Mouse (Mus musculus): ENCODE data around the gene Hist1h2an. TPM values are rescaled to one million over a fixed set of nuclear protein-coding genes. Genes with fewer than 3 reads are reported as not detected.

The Hist1h2an gene
- total and polyA plus RNA-seq, 3 experiments: 8.6 to 1,740 (median 1,204) TPM

DNA sequence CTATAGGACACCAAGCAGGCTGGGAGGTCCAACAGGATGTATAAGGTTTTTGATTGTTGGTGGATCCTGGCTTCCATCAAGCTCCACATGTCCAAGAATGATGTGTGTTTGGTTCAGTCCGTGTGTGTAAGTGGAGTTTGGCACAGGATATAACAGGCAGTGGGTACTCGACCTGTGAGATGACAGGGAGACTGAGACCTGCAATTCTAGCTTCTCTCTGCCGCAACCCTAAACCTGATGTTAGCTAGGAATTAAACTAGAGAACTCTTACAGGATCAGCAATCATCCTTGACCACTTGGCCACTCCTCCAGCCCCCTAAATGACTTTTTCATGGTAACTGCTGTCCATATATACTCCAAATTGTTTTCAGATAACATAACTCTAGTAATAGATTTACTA, 34.7 kb downstream of the Hist1h2an start:
- H3K79me2 ChIP-seq (ENCODE audit: control insufficient read depth, insufficient read depth, low read length, poor library complexity): no peaks in the 10 kb centered on the region; the same call in 1 of the 2 replicates
- peak overlapping the region; percentile 80 for H3K9ac ChIP-seq (ENCODE audit: control insufficient read depth, low read depth, low read length, poor library complexity, severe bottlenecking)
- H3K27me3 ChIP-seq (ENCODE audit: control insufficient read depth in 1 of 2, insufficient read depth in 2 of 2, low read length in 2 of 2): no peaks in the 10 kb centered on the region
- peak; percentile 82 for DNase-seq (ENCODE audit: low read depth, low spot score)
- no peak for TF ChIP-seq KAT2A (conservative IDR thresholded peaks at IDR 0.05; ENCODE audit: low read depth, low read length)
- peak; percentile 43; the same call in 1 of the 2 replicates for TF ChIP-seq TBP (IDR thresholded peaks at IDR 0.05; ENCODE audit: low read depth, low read length)
- peak overlapping the region; percentile 5 to 39 for H3K4me3 ChIP-seq (ENCODE audit: control insufficient read depth in 1 of 2, insufficient read depth in 1 of 2, low read depth in 2 of 2, low read length in 2 of 2)
- peaks cover 0 to 29% of the 10 kb centered on the region in 2 experiments; a peak in 2 of 4 replicates for H3K36me3 ChIP-seq (ENCODE audit: control insufficient read depth in 1 of 2, insufficient read depth in 2 of 2, low read length in 2 of 2)
- H3K9me3 ChIP-seq (replicated peaks; ENCODE audit: insufficient read depth, low read length): no peaks in the 10 kb centered on the region
- peaks cover 0 to 10% of the 10 kb centered on the region in 2 experiments; a peak in 2 of 4 replicates for H3K4me1 ChIP-seq (ENCODE audit: control insufficient read depth in 1 of 2, insufficient read depth in 2 of 2, low read length in 2 of 2)
- peak overlapping the region; percentile 94 for H3K27ac ChIP-seq (ENCODE audit: control insufficient read depth, low read depth, low read length)

DNA sequence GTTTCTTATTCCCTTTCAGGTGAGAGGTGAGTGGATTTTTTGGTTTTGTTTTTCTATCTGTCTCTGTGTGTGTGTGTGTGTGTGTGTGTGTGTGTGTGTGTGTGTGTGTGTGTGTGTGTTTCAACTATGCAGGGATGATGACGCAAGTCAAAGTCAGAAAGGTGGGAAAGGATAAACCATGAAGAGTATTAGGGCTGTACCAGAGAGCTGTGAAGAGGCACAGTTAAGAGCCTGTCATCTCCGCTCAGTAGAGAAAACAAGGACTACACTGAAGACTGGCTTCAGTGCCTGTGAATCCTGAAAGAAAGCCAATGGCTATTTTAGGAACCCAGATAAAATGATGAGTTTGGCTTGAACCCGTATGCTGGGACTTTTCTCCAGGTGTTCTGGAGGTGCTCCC, 35.2 kb downstream of the Hist1h2an start:
- no peaks in the 10 kb centered on the region for H3K27me3 ChIP-seq (ENCODE audit: control insufficient read depth in 1 of 2, insufficient read depth in 2 of 2, low read length in 2 of 2)
- no peaks in the 10 kb centered on the region; the same call in 1 of the 2 replicates for H3K79me2 ChIP-seq (ENCODE audit: control insufficient read depth, insufficient read depth, low read length, poor library complexity)
- H3K9ac ChIP-seq (ENCODE audit: control insufficient read depth, low read depth, low read length, poor library complexity, severe bottlenecking): peak overlapping the region; percentile 80
- peak overlapping the region; percentile 94 for H3K27ac ChIP-seq (ENCODE audit: control insufficient read depth, low read depth, low read length)
- peak; percentile 81 for DNase-seq (ENCODE audit: low read depth, low spot score)
- peaks cover 0 to 12% of the 10 kb centered on the region in 2 experiments; a peak in 2 of 4 replicates for H3K4me1 ChIP-seq (ENCODE audit: control insufficient read depth in 1 of 2, insufficient read depth in 2 of 2, low read length in 2 of 2)
- H3K4me3 ChIP-seq (ENCODE audit: control insufficient read depth in 1 of 2, insufficient read depth in 1 of 2, low read depth in 2 of 2, low read length in 2 of 2): peak overlapping the region; percentile 6 to 39
- H3K36me3 ChIP-seq (ENCODE audit: control insufficient read depth in 1 of 2, insufficient read depth in 2 of 2, low read length in 2 of 2): peaks cover 0 to 31% of the 10 kb centered on the region in 2 experiments; a peak in 2 of 4 replicates
- TF ChIP-seq EP300 (IDR thresholded peaks at IDR 0.05; ENCODE audit: low read depth in 1 of 2, low read length in 2 of 2) (no peak), RAD21 (IDR thresholded peaks at IDR 0.05; ENCODE audit: low read depth, low read length) (no peak), POLR2A (IDR thresholded peaks at IDR 0.05; ENCODE audit: control insufficient read depth in 1 of 2, insufficient read depth in 1 of 2, low read depth in 1 of 2, low read length in 2 of 2, poor library complexity in 1 of 2) (no peak; a peak in 1 of 4 replicates), SIN3A (IDR thresholded peaks at IDR 0.05; ENCODE audit: low read length) (no peak)
- no peaks in the 10 kb centered on the region for H3K9me3 ChIP-seq (replicated peaks; ENCODE audit: insufficient read depth, low read length)

DNA sequence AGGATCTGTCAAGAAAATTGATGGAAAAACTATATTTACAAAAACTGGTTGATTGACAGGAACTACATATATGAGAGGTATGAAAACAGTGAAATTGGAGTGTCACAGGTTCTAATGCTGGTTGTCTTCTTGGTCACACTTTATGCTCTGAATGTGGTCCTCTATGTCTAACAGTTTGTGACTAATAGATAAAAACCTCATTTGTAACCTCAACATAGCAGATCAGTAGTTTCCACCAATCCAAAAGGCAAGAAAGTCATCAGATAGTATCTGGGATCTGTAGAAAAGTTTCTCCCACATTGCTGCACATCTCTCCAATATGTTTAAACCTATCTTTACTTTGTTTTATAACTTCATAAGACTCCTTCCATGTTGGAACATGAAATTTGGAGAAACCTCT, 35.6 kb downstream of the Hist1h2an start:
- H3K4me1 ChIP-seq (ENCODE audit: control insufficient read depth in 1 of 2, insufficient read depth in 2 of 2, low read length in 2 of 2): peaks cover 0 to 14% of the 10 kb centered on the region in 2 experiments; a peak in 2 of 4 replicates
- H3K9ac ChIP-seq (ENCODE audit: control insufficient read depth, low read depth, low read length, poor library complexity, severe bottlenecking): peak overlapping the region; percentile 80
- peaks cover 0 to 32% of the 10 kb centered on the region in 2 experiments; a peak in 2 of 4 replicates for H3K36me3 ChIP-seq (ENCODE audit: control insufficient read depth in 1 of 2, insufficient read depth in 2 of 2, low read length in 2 of 2)
- H3K4me3 ChIP-seq (ENCODE audit: control insufficient read depth in 1 of 2, insufficient read depth in 1 of 2, low read depth in 2 of 2, low read length in 2 of 2): peak overlapping the region in 1 of 2 experiments; percentile 6; a peak in 1 of 4 replicates
- peak; percentile 80 for DNase-seq (ENCODE audit: low read depth, low spot score)
- no peaks in the 10 kb centered on the region for H3K27me3 ChIP-seq (ENCODE audit: control insufficient read depth in 1 of 2, insufficient read depth in 2 of 2, low read length in 2 of 2)
- no peaks in the 10 kb centered on the region; the same call in 1 of the 2 replicates for H3K79me2 ChIP-seq (ENCODE audit: control insufficient read depth, insufficient read depth, low read length, poor library complexity)
- H3K9me3 ChIP-seq (replicated peaks; ENCODE audit: insufficient read depth, low read length): no peaks in the 10 kb centered on the region
- H3K27ac ChIP-seq (ENCODE audit: control insufficient read depth, low read depth, low read length): peak overlapping the region; percentile 94
- TF ChIP-seq MYC (IDR thresholded peaks at IDR 0.05; ENCODE audit: low read depth, low read length) (no peak), TBP (IDR thresholded peaks at IDR 0.05; ENCODE audit: low read depth, low read length) (peak; percentile 63; the same call in 1 of the 2 replicates)
